Mouse (Mus musculus) B cell, adult 2 months (primary cell): ENCODE data around the gene Ccl20.

Source experiments
- DNase-seq, 2 experiments: peaks; one replicate each; pipeline ENCODE4 v3.0.0; 2022

Ccl20 gene

GRCm38 (mm10) chr1:83142055-83142454 is 25.5 kb downstream of the Ccl20 start:
- DNase-seq, result no peak

DNA sequence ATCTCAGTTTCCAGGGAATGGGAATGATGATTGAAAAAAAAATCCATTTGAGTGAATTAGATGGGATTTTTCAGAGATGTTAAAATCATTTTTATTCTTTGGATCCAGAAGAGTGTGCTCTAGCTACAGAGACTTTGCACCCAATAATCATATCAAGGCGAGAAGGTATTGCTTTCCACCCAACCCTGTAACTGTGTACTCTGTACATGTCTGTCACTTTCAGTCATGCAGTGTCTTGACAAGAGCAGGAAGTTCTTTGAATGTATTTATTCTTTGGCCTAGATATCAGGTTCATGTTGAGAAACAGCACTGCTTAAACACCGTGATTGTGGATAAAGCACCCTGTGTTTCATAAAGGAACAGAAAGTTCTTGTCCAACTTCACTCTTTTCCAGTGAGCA is 30.0 kb downstream of the Ccl20 start:
- no peak for DNase-seq

DNA sequence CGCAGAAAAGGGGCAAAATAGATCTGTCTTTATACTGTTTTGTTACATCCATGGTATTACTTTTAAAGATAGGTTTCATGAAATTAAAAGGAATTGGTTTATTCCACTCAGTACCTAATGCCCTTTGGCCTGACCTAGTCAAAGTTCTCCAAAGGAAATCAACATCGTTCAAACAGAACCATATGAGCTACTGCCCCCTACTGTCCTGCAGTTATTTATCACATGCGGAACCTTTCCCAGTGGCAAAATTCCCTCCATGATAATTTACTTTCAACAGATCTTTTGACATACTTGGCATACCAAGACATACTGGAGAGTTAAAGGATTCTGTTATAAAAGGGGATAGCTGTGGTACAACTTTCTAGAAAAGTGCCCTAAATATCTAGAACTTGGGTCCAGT is 33.7 kb downstream of the Ccl20 start:
- no peak for DNase-seq

- no peak for DNase-seq
These were observed 36.4 kb downstream of the Ccl20 start for GRCm38 (mm10) chr1:83152961-83153360.

GRCm38 (mm10) chr1:83156876-83157275 is 40.3 kb downstream of the Ccl20 start:
- DNase-seq, result no peak

DNA sequence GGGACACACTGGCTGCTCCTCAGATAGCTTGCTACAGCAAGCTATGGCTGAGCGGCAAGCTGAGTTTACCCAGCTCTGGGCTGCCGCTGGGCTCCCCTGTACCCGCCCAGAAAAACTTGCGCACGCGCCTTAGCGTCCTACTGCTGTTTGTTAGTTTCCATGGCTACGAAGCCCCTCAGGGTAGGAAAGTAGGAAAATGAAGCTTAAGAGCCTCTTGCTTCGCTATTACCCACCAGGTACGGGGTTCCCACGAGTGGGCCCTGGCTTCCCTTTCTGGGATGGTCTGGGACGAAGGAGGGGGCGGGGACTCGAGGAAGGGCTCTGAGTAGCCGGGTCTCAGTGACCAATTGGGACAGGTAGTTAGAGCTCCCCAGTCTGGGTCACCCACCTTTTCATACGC is 43.0 kb downstream of the Ccl20 start, which contains the start of gene Daw1:
TSS of gene Daw1 (plus strand) at position 150 of the 400 bp plus-strand sequence.
- DNase-seq, result no peak

- no peak for DNase-seq
These were observed 45.1 kb downstream of the Ccl20 start for GRCm38 (mm10) chr1:83161658-83162057.

GRCm38 (mm10) chr1:83164027-83164426 is 47.5 kb downstream of the Ccl20 start:
- DNase-seq, result no peak
